Mouse (Mus musculus): Measurements from ENCODE around the gene Dync1i2. TPM values are rescaled to one million over a fixed set of nuclear protein-coding genes. Genes with fewer than 3 reads are reported as not detected.

Dync1i2 gene
- polyA plus RNA-seq, 1 experiment = 15.3 TPM

- H3K4me3 ChIP-seq (replicated peaks) = no peak overlapping the region
- H3K9me3 ChIP-seq = peaks cover 14% of the 10 kb centered on the region
- peaks cover 30% of the 10 kb centered on the region for H3K4me1 ChIP-seq
- peaks cover 3% of the 10 kb centered on the region for H3K27me3 ChIP-seq (replicated peaks)
- TF ChIP-seq FLI1 (IDR thresholded peaks at IDR 0.05; ENCODE audit: low read length) = no peak
- no peak for TF ChIP-seq GATA1 (IDR thresholded peaks at IDR 0.05; ENCODE audit: borderline replicate concordance, low read length)
- H3K36me3 ChIP-seq (replicated peaks; ENCODE audit: low read length) = peaks cover 7% of the 10 kb centered on the region
Observed at GRCm38 (mm10) chr2:71201886-71202285, 9.6 kb upstream of the Dync1i2 start.

DNA sequence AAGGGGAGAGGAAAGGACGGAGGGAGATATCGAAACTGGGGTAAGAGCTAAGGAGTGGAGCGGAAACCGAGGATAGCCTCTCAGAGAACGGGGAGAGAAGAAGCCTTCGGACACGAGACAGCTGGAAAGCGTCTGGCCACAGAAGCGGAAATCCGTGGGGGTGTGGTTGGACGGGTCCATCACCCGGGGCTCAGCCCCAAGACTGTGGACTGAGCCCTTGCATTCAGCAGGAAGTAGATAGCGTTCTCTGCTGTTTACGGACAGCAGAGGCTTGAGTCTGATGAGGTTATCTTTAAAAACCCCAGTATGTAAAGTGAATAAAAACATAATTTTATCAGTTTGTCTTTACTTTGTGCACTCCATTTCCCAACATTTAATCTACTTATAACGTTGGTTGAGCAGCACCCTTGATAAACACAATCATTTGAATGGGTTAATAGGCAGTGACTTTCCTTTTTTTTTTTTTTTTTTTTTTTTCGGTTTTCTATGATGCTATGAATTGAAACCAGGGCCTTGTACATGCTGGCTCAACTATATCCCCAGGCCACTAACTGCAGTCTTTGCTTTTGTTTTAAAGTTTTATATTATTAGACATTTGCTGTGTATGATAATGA, 7.6 kb upstream of the Dync1i2 start:
- Histone ChIP-seq H3K9me3 (peaks cover 14% of the 10 kb centered on the region), H3K36me3 (replicated peaks; ENCODE audit: low read length) (peaks cover 7% of the 10 kb centered on the region), H3K27me3 (replicated peaks) (peaks cover 1% of the 10 kb centered on the region), H3K4me3 (replicated peaks) (peak overlapping the region; percentile 8), H3K4me1 (peaks cover 44% of the 10 kb centered on the region)
- TF ChIP-seq FLI1 (IDR thresholded peaks at IDR 0.05; ENCODE audit: low read length) (no peak), GATA1 (IDR thresholded peaks at IDR 0.05; ENCODE audit: borderline replicate concordance, low read length) (no peak)

DNA sequence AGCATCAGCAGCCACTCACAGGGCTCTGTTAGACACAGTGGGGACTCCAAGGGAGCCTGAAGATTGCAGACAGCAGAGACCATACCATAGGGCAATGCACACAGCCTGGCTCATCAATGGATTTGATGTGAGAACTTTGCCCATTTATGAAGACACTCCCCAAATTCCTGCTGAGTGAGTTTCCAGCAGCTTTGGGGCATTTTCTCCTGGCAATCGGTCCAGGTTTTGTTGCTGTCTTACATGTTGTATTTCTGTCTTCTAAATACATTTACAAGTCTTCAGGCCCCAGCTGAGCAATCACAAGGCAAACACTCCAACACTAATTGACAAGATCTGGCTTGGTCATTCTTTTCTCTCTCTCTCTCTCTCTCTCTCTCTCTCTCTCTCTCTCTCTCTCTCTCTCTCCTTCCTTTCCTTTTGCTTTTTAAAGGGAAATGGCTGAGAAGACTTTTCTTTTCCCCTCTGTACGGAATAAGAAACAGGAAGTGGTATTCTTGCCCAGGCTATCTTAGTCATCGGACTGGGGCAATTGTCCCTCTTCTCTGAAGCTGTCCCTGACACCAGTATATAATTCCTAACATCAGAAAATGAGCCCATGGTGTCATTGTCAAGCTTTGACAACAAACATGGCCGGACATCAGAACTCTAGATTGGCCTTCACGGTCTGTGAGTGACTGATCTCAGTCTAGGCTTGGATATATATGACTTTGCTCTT, 2.3 kb upstream of the Dync1i2 start:
- Histone ChIP-seq H3K27me3 (replicated peaks) (no peaks in the 10 kb centered on the region), H3K4me1 (peaks cover 53% of the 10 kb centered on the region), H3K36me3 (replicated peaks; ENCODE audit: low read length) (peaks cover 9% of the 10 kb centered on the region), H3K4me3 (replicated peaks) (peak overlapping the region; percentile 42), H3K9me3 (no peaks in the 10 kb centered on the region)
- TF ChIP-seq GATA1 (IDR thresholded peaks at IDR 0.05; ENCODE audit: borderline replicate concordance, low read length) (no peak), FLI1 (IDR thresholded peaks at IDR 0.05; ENCODE audit: low read length) (no peak)

- peaks cover 25% of the 10 kb centered on the region for H3K36me3 ChIP-seq (replicated peaks; ENCODE audit: low read length)
- H3K9me3 ChIP-seq = no peaks in the 10 kb centered on the region
- peak overlapping the region; percentile 98 for H3K4me3 ChIP-seq (replicated peaks)
Observed at GRCm38 (mm10) chr2:71211096-71211495, 410 bp upstream of the Dync1i2 start.

DNA sequence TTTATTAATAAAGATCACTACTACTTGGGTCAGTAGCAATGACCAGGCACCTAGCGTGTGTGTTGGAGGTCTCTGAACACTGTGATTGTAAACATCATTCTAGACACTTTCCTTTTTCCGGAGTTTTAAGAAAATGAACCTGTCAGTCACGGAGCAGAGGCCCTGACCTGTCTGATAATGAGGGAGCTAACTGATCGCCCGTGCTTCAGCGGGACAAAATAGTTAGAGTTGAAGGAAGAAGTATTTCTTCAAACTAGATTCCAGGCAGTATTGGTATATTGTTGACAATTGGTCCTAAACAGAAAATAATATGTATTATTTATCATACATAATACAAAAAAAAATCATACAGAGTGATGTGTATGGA, 837 bp downstream of the Dync1i2 start:
- Histone ChIP-seq H3K27me3 (replicated peaks) (no peaks in the 10 kb centered on the region), H3K36me3 (replicated peaks; ENCODE audit: low read length) (peaks cover 30% of the 10 kb centered on the region), H3K4me3 (replicated peaks) (peak overlapping the region; percentile 98), H3K4me1 (peaks cover 46% of the 10 kb centered on the region), H3K9me3 (no peaks in the 10 kb centered on the region)
- no peak for TF ChIP-seq GATA1 (IDR thresholded peaks at IDR 0.05; ENCODE audit: borderline replicate concordance, low read length)
- no peak for TF ChIP-seq FLI1 (IDR thresholded peaks at IDR 0.05; ENCODE audit: low read length)

More at GRCm38 (mm10) chr2:71211096-71211495, 410 bp upstream of the Dync1i2 start:
- no peak for TF ChIP-seq FLI1 (IDR thresholded peaks at IDR 0.05; ENCODE audit: low read length)
- no peak for TF ChIP-seq GATA1 (IDR thresholded peaks at IDR 0.05; ENCODE audit: borderline replicate concordance, low read length)
- Histone ChIP-seq H3K4me1 (peaks cover 49% of the 10 kb centered on the region), H3K27me3 (replicated peaks) (no peaks in the 10 kb centered on the region)

DNA sequence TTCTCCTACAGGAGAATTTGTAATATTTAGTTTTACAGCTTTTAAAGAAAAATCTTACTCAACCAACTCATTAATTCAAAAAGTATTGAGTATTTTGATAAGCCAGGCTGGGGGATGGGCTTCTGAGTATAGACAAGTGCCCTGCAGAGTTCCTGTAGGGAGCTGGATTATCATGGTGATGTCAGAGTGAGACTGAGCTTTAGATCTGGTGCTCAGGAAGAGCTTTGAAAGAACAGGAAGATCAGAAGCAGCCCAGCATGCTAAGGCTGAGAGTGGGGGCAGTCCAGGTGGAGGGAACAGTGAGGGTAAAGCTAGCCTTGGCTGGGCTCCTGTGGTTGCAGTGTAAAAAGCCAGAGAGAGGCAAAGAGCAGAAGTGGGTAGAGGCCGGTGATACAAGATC, 9.5 kb downstream of the Dync1i2 start:
- no peak for TF ChIP-seq FLI1 (IDR thresholded peaks at IDR 0.05; ENCODE audit: low read length)
- no peak for TF ChIP-seq GATA1 (IDR thresholded peaks at IDR 0.05; ENCODE audit: borderline replicate concordance, low read length)
- Histone ChIP-seq H3K4me1 (peaks cover 33% of the 10 kb centered on the region), H3K9me3 (0 out of 2 replicates have a peak, but pooled peaks cover 3% of the 10 kb centered on the region), H3K36me3 (replicated peaks; ENCODE audit: low read length) (peaks cover 85% of the 10 kb centered on the region), H3K4me3 (replicated peaks) (no peak overlapping the region), H3K27me3 (replicated peaks) (no peaks in the 10 kb centered on the region)

GRCm38 (mm10) chr2:71227398-71227797, 15.9 kb downstream of the Dync1i2 start:
- H3K36me3 ChIP-seq (replicated peaks; ENCODE audit: low read length) = peaks cover 83% of the 10 kb centered on the region
- TF ChIP-seq GATA1 (IDR thresholded peaks at IDR 0.05; ENCODE audit: borderline replicate concordance, low read length) = no peak
- no peaks in the 10 kb centered on the region for H3K27me3 ChIP-seq (replicated peaks)
- peaks cover 42% of the 10 kb centered on the region for H3K4me1 ChIP-seq
- 0 out of 2 replicates have a peak, but pooled peaks cover 3% of the 10 kb centered on the region for H3K9me3 ChIP-seq
- no peak overlapping the region for H3K4me3 ChIP-seq (replicated peaks)

GRCm38 (mm10) chr2:71229603-71230002, 18.1 kb downstream of the Dync1i2 start:
- TF ChIP-seq FLI1 (IDR thresholded peaks at IDR 0.05; ENCODE audit: low read length) (no peak), GATA1 (IDR thresholded peaks at IDR 0.05; ENCODE audit: borderline replicate concordance, low read length) (no peak)
- H3K4me3 ChIP-seq (replicated peaks) = no peak overlapping the region
- H3K36me3 ChIP-seq (replicated peaks; ENCODE audit: low read length) = peaks cover 75% of the 10 kb centered on the region
- no peaks in the 10 kb centered on the region for H3K9me3 ChIP-seq
- H3K4me1 ChIP-seq = peaks cover 41% of the 10 kb centered on the region
- no peaks in the 10 kb centered on the region for H3K27me3 ChIP-seq (replicated peaks)

DNA sequence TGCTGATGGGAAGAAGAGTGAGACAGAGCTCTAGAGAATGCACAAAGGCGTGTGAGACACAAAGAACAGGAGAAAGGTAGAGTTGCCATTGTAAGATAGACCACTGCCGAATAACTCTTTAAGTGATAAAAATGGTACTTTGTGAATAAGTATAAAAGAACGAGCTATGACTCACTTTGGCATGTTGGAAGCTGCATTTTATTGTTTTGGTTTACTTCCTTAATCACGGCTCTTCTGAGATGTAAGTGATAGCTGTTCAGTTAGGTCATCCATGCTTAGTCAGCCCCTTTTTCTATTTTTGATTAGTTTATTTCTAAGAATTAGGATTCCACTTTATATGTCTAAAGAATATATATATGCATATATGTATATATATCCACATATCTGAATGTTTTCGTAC, 20.4 kb downstream of the Dync1i2 start:
- Histone ChIP-seq H3K27me3 (replicated peaks) (no peaks in the 10 kb centered on the region), H3K4me1 (peaks cover 36% of the 10 kb centered on the region), H3K4me3 (replicated peaks) (no peak overlapping the region), H3K36me3 (replicated peaks; ENCODE audit: low read length) (peaks cover 75% of the 10 kb centered on the region), H3K9me3 (no peaks in the 10 kb centered on the region)
- TF ChIP-seq GATA1 (IDR thresholded peaks at IDR 0.05; ENCODE audit: borderline replicate concordance, low read length) (no peak), FLI1 (IDR thresholded peaks at IDR 0.05; ENCODE audit: low read length) (no peak)

DNA sequence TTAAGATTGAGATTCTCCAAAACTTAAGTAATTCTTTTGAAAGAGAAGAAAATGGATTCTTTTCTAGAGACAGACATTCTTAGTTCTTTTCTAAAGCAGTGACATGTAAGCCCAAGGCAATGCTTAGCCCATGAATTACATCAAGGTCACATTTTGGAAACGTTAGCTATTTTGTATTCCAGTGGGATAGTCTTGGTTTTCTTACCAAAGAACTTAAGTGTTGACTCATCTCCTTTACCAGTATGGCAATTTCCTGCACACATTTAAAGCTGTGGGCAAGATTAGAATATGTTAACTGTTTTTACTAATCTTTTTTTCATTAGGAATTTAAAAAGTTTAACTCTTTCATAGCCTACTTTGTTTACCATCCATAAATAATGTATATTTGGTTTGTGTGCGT, 21.5 kb downstream of the Dync1i2 start:
- Histone ChIP-seq H3K4me3 (replicated peaks) (no peak overlapping the region), H3K36me3 (replicated peaks; ENCODE audit: low read length) (peaks cover 75% of the 10 kb centered on the region), H3K4me1 (peaks cover 31% of the 10 kb centered on the region), H3K9me3 (no peaks in the 10 kb centered on the region), H3K27me3 (replicated peaks) (no peaks in the 10 kb centered on the region)
- TF ChIP-seq GATA1 (IDR thresholded peaks at IDR 0.05; ENCODE audit: borderline replicate concordance, low read length) = no peak
- no peak for TF ChIP-seq FLI1 (IDR thresholded peaks at IDR 0.05; ENCODE audit: low read length)
